Comparison of ENCODE assay signal across 9 mouse cellular contexts in genomic region chr6:47799079-47799478, GRCm38 (mm10). TPM values are rescaled to one million over a fixed set of nuclear protein-coding genes. Genes with fewer than 3 reads are reported as not detected.
DNase-seq lines count a peak whose midpoint lies in the region; ATAC-seq and TF ChIP-seq lines count a peak whose summit lies in the region.
"Had no signal": no experiment of that assay in that cellular context is flagged by ENCODE, and none has a peak within 500 bp of the region (broad histone marks: within the 10 kb centered on the region; RNA-seq: fewer than 3 reads in every experiment).

No protein-coding gene starts in this region.

- no peak overlapping the region for H3K4me2 ChIP-seq in CH12.LX (ENCODE audit: insufficient read depth, low read depth, poor library complexity, severe bottlenecking)
- no peak overlapping the region for H3K4me2 ChIP-seq in kidney, embryonic 14.5 days (replicated peaks; ENCODE audit: low read depth, low read length)
- H3K4me2 ChIP-seq in lung, postnatal 0 days (replicated peaks; ENCODE audit: low read depth, low read length), result no peak overlapping the region
- H3K4me2 ChIP-seq: heart, embryonic 15.5 days; stomach, embryonic 15.5 days had no signal

- WGBS in kidney, embryonic 14.5 days, result 50% methylated on average over 6 of the region's 6 CpGs
- WGBS in lung, postnatal 0 days, result 35% methylated on average over 6 of the region's 6 CpGs

- no peaks in the 10 kb centered on the region for H3K9me3 ChIP-seq in CH12.LX (replicated peaks; ENCODE audit: low read length)
- H3K9me3 ChIP-seq in kidney, embryonic 14.5 days (ENCODE audit: control insufficient read depth, low read length), result no peaks in the 10 kb centered on the region
- no peaks in the 10 kb centered on the region for H3K9me3 ChIP-seq in lung, postnatal 0 days (ENCODE audit: low read length)
- H3K9me3 ChIP-seq: heart, embryonic 15.5 days; stomach, embryonic 15.5 days had no signal

- TF ChIP-seq EP300 in CH12.LX (IDR thresholded peaks at IDR 0.05; ENCODE audit: low read length), result no peak
- no peak for TF ChIP-seq EP300 in lung, postnatal 0 days (IDR thresholded peaks at IDR 0.05)

- TF ChIP-seq POLR2A in CH12.LX (IDR thresholded peaks at IDR 0.05; ENCODE audit: low read depth, low read length), result no peak; the same call in 1 of the 2 replicates

- H3K27me3 ChIP-seq in CH12.LX (replicated peaks), result no peaks in the 10 kb centered on the region
- no peaks in the 10 kb centered on the region for H3K27me3 ChIP-seq in kidney, embryonic 14.5 days (ENCODE audit: control insufficient read depth, insufficient read depth, low read length)
- H3K27me3 ChIP-seq in lung, postnatal 0 days (replicated peaks; ENCODE audit: insufficient read depth, low read length), result no peaks in the 10 kb centered on the region
- H3K27me3 ChIP-seq: heart, embryonic 15.5 days; stomach, embryonic 15.5 days had no signal

- peak; percentile 80 to 84 for DNase-seq in B cell, adult 2 months
- DNase-seq in CH12.LX (ENCODE audit: extremely low read depth), result peak; percentile 80
- DNase-seq in cerebellum, adult 9-10 months, result peak; percentile 70
- peak; percentile 57 for DNase-seq in gastrocnemius, postnatal 10 days
- peak; percentile 86 for DNase-seq in lung, postnatal 0 days (ENCODE audit: low spot score)
- DNase-seq in skeletal muscle tissue, adult 2 months (ENCODE audit: low read depth, low spot score), result peak; percentile 56

- peaks cover 12 to 65% of the 10 kb centered on the region in 2 experiments; a peak in 3 of 4 replicates for H3K4me1 ChIP-seq in CH12.LX (ENCODE audit: control insufficient read depth in 1 of 2, insufficient read depth in 2 of 2)
- no peaks in the 10 kb centered on the region for H3K4me1 ChIP-seq in kidney, embryonic 14.5 days (ENCODE audit: control insufficient read depth, insufficient read depth, low read length)
- no peaks in the 10 kb centered on the region for H3K4me1 ChIP-seq in lung, postnatal 0 days (ENCODE audit: insufficient read depth, low read depth, low read length)
- H3K4me1 ChIP-seq: heart, embryonic 15.5 days; stomach, embryonic 15.5 days had no signal

- no peak overlapping the region for H3K9ac ChIP-seq in CH12.LX (ENCODE audit: insufficient read depth, low read depth)
- no peak overlapping the region for H3K9ac ChIP-seq in kidney, embryonic 14.5 days (ENCODE audit: low read depth, low read length)
- no peak overlapping the region for H3K9ac ChIP-seq in lung, postnatal 0 days (replicated peaks; ENCODE audit: low read depth)
- H3K9ac ChIP-seq: heart, embryonic 15.5 days; stomach, embryonic 15.5 days had no signal

- TF ChIP-seq CTCF in CH12.LX (conservative IDR thresholded peaks at IDR 0.05 in 1 of 2, IDR thresholded peaks at IDR 0.05 in 1 of 2; ENCODE audit: low read depth in 2 of 2, low read length in 2 of 2), result peak; percentile 76 to 81
- peak; percentile 93 for TF ChIP-seq CTCF in lung, postnatal 0 days (IDR thresholded peaks at IDR 0.05)

- TF ChIP-seq RAD21 in CH12.LX (IDR thresholded peaks at IDR 0.05; ENCODE audit: low read depth, low read length), result peak; percentile 44

- peaks cover 12% of the 10 kb centered on the region for H3K79me2 ChIP-seq in CH12.LX (replicated peaks; ENCODE audit: control insufficient read depth, extremely low read depth, insufficient read depth, poor library complexity, severe bottlenecking)

- dilution Hi-C loops in CH12.LX (cut with MboI; ENCODE audit: extremely low pct_ligation_motif_present, extremely low pct_unique_long_range_greater_than_20kb, low sequenced_read_pairs), result no loop called here

- in situ Hi-C loops in CH12.LX (cut with MboI; ENCODE audit: low pct_ligation_motif_present, low pct_unique_long_range_greater_than_20kb, low sequenced_read_pairs), result no loop called here

- no peak overlapping the region for H3K27ac ChIP-seq in CH12.LX (ENCODE audit: insufficient read depth, low read depth)
- no peak overlapping the region for H3K27ac ChIP-seq in kidney, embryonic 14.5 days (ENCODE audit: low read depth, low read length)
- H3K27ac ChIP-seq in lung, postnatal 0 days (ENCODE audit: low read length), result no peak overlapping the region
- H3K27ac ChIP-seq: heart, embryonic 15.5 days; stomach, embryonic 15.5 days had no signal

- peak; percentile 68 for ATAC-seq in kidney, embryonic 14.5 days (ENCODE audit: low FRiP score, low TSS enrichment)
- peak; percentile 67 for ATAC-seq in lung, postnatal 0 days

- H3K36me3 ChIP-seq in CH12.LX (replicated peaks in 1 of 2; ENCODE audit: control insufficient read depth in 1 of 2, insufficient read depth in 1 of 2, low read length in 1 of 2), result peaks cover 79 to 93% of the 10 kb centered on the region in 2 experiments
- H3K36me3 ChIP-seq in kidney, embryonic 14.5 days (ENCODE audit: control insufficient read depth, insufficient read depth, low read length), result peaks cover 92% of the 10 kb centered on the region
- H3K36me3 ChIP-seq in lung, postnatal 0 days (ENCODE audit: insufficient read depth, low read length), result peaks cover 12% of the 10 kb centered on the region

- no peak overlapping the region for H3K4me3 ChIP-seq in CH12.LX (replicated peaks in 1 of 3; ENCODE audit: low read depth in 2 of 3, low read length in 2 of 3, poor library complexity in 1 of 3)
- no peak overlapping the region for H3K4me3 ChIP-seq in kidney, embryonic 14.5 days (ENCODE audit: low read length)
- H3K4me3 ChIP-seq in lung, postnatal 0 days (ENCODE audit: low read depth, low read length), result no peak overlapping the region
- H3K4me3 ChIP-seq: heart, embryonic 15.5 days; stomach, embryonic 15.5 days had no signal

TF ChIP-seq in CH12.LX, 34 proteins besides CTCF, POLR2A, EP300 and RAD21:
- TF ChIP-seq SIN3A (IDR thresholded peaks at IDR 0.05; ENCODE audit: low read length) (no peak), IRF4 (IDR thresholded peaks at IDR 0.05; ENCODE audit: low read depth, low read length) (no peak), MEF2A (IDR thresholded peaks at IDR 0.05; ENCODE audit: borderline replicate concordance, low read depth, low read length) (no peak), JUN (IDR thresholded peaks at IDR 0.05; ENCODE audit: insufficient read depth, low read depth, low read length) (no peak), ZMIZ1 (IDR thresholded peaks at IDR 0.05; ENCODE audit: low read depth, low read length) (no peak), MXI1 (IDR thresholded peaks at IDR 0.05; ENCODE audit: low read depth, low read length) (no peak), PAX5 (IDR thresholded peaks at IDR 0.05; ENCODE audit: low read length) (no peak), USF1 (IDR thresholded peaks at IDR 0.05; ENCODE audit: low read depth, low read length) (no peak), NELFE (IDR thresholded peaks at IDR 0.05; ENCODE audit: low read depth, low read length) (no peak), USF2 (conservative IDR thresholded peaks at IDR 0.05; ENCODE audit: low read depth, low read length) (no peak), ELF1 (IDR thresholded peaks at IDR 0.05; ENCODE audit: low read depth, low read length) (no peak), TBP (conservative IDR thresholded peaks at IDR 0.05; ENCODE audit: low read depth, low read length) (no peak), MAZ (IDR thresholded peaks at IDR 0.05; ENCODE audit: low read depth, low read length) (0 out of 2 replicates have a peak, but pooled peaks have one; percentile 34), BHLHE40 (IDR thresholded peaks at IDR 0.05; ENCODE audit: low read depth, low read length) (no peak), RCOR1 (conservative IDR thresholded peaks at IDR 0.05; ENCODE audit: low read depth, low read length) (no peak), MAFK (IDR thresholded peaks at IDR 0.05; ENCODE audit: insufficient replicate concordance, low read length) (no peak), KAT2A (IDR thresholded peaks at IDR 0.05; ENCODE audit: insufficient replicate concordance, low read length) (no peak), ETS1 (conservative IDR thresholded peaks at IDR 0.05; ENCODE audit: low read depth, low read length) (no peak), SMC3 (IDR thresholded peaks at IDR 0.05; ENCODE audit: low read depth, low read length) (peak; percentile 88), TCF12 (IDR thresholded peaks at IDR 0.05; ENCODE audit: low read depth, low read length) (no peak), NRF1 (IDR thresholded peaks at IDR 0.05; ENCODE audit: low read depth, low read length) (no peak), CHD1 (IDR thresholded peaks at IDR 0.05; ENCODE audit: low read depth, low read length) (no peak), ZKSCAN1 (IDR thresholded peaks at IDR 0.05; ENCODE audit: borderline replicate concordance, low read depth, low read length) (no peak), MAX (IDR thresholded peaks at IDR 0.05; ENCODE audit: low read length) (no peak), MYC (IDR thresholded peaks at IDR 0.05; ENCODE audit: low read depth, low read length) (0 out of 2 replicates have a peak, but pooled peaks have one; percentile 38)

RNA-seq across cellular contexts. Expression of gene Pdia4, which starts 14.2 kb away (rescaled TPM):
- total RNA-seq in CH12.LX (2012; rRNA removed), result 186 and 259 TPM in 2 replicates
- 239 and 242 TPM in 2 replicates for total RNA-seq in CH12.LX (2014; rRNA removed)
- 204 and 205 TPM in 2 replicates for polyA plus RNA-seq in CH12.LX (2012; ENCODE audit: insufficient read length, low read depth)
- total RNA-seq in gastrocnemius, postnatal 10 days (2021), result 10 to 100 TPM; 34.1 to 46.1 TPM
- 228 and 351 TPM in 2 replicates for polyA plus RNA-seq in kidney, embryonic 14.5 days (2014; fragmentation: Nextera tagmentation; extraction: Ambion mirVana)
- 98.0 and 123 TPM in 2 replicates for polyA plus RNA-seq in lung, postnatal 0 days (2015; fragmentation: Nextera tagmentation; extraction: Ambion mirVana)

RNA-seq across cellular contexts. Expression of gene Zfp786, which starts 31.6 kb away (rescaled TPM):
- total RNA-seq in CH12.LX (2012; rRNA removed), result 0.55 and 0.89 TPM in 2 replicates
- 0.30 and 0.36 TPM in 2 replicates for total RNA-seq in CH12.LX (2014; rRNA removed)
- 0.20 and 0.40 TPM in 2 replicates for polyA plus RNA-seq in CH12.LX (2012; ENCODE audit: insufficient read length, low read depth)
- total RNA-seq in gastrocnemius, postnatal 10 days (2021), result under 1 TPM; 0.73 to 0.88 TPM
- 2.1 and 3.1 TPM in 2 replicates for polyA plus RNA-seq in kidney, embryonic 14.5 days (2014; fragmentation: Nextera tagmentation; extraction: Ambion mirVana)
- 0.98 and 1.0 TPM in 2 replicates for polyA plus RNA-seq in lung, postnatal 0 days (2015; fragmentation: Nextera tagmentation; extraction: Ambion mirVana)

RNA-seq across cellular contexts. Expression of gene Zfp398, which starts 36.4 kb away (rescaled TPM):
- total RNA-seq in CH12.LX (2012; rRNA removed), result 1.8 and 2.2 TPM in 2 replicates
- 1.5 and 1.8 TPM in 2 replicates for total RNA-seq in CH12.LX (2014; rRNA removed)
- 4.4 and 4.6 TPM in 2 replicates for polyA plus RNA-seq in CH12.LX (2012; ENCODE audit: insufficient read length, low read depth)
- total RNA-seq in gastrocnemius, postnatal 10 days (2021), result 1 to 10 TPM; 5.3 to 7.0 TPM
- polyA plus RNA-seq in kidney, embryonic 14.5 days (2014; fragmentation: Nextera tagmentation; extraction: Ambion mirVana), result 8.6 and 11.6 TPM in 2 replicates
- polyA plus RNA-seq in lung, postnatal 0 days (2015; fragmentation: Nextera tagmentation; extraction: Ambion mirVana), result 4.7 and 5.2 TPM in 2 replicates
